Mouse (Mus musculus) testis, adult 2 months (tissue): ENCODE results near the gene Ccdc83.

ENCODE experiments used
- CTCF ChIP-seq: fragments of 200-500 bp; IDR thresholded peaks from 2 replicates; pipeline ENCODE4 v1.5.1; 2012; ENCODE audit warnings: low read depth, mild to moderate bottlenecking, inconsistent platforms, low read length, moderate library complexity; ENCODE audit not compliant: control insufficient read depth, insufficient read depth, insufficient replicate concordance
- POLR2A ChIP-seq: fragments of 200-500 bp; IDR thresholded peaks from 2 replicates; pipeline ENCODE4 v1.6.1; 2012; ENCODE audit warnings: low read depth, mild to moderate bottlenecking, inconsistent platforms, low read length, moderate library complexity; ENCODE audit not compliant: control insufficient read depth

GRCm38 (mm10) chr7:90201877-90202465, 63.6 kb downstream of the Ccdc83 start:
- TF ChIP-seq CTCF (no peak), POLR2A (no peak)
